Mouse (Mus musculus) limb, embryonic 12.5 days (tissue): ENCODE measurements around the gene Ptprj. TPM values are rescaled to one million over a fixed set of nuclear protein-coding genes. Genes with fewer than 3 reads are reported as not detected.
"Not testable (repeated sequence)": the region's sequence is repeated elsewhere in the genome, so short reads cannot be mapped to it uniquely, and the experiment has no call there.

Experiments
- ATAC-seq: fragments of 200-750 bp; cut with Nextera tagmentation; 2 replicates; pipeline ENCODE4 v1.8.0; 2017; ENCODE audit warnings: low read depth, moderate TSS enrichment; ENCODE audit not compliant: insufficient number of reproducible peaks, insufficient read depth, low FRiP score, low TSS enrichment
- H3K27ac ChIP-seq: fragments of 300-500 bp; sonication (generic); 2 replicates; pipeline ENCODE4 v1.5.1; 2016; ENCODE audit warnings: mild to moderate bottlenecking, moderate library complexity
- H3K27me3 ChIP-seq: fragments of 300-500 bp; sonication (generic); 2 replicates; pipeline ENCODE4 v1.6.1; 2016; ENCODE audit warnings: mild to moderate bottlenecking, moderate library complexity
- H3K36me3 ChIP-seq: fragments of 300-500 bp; sonication (generic); 2 replicates; pipeline ENCODE4 v1.6.1; 2016; ENCODE audit warnings: mild to moderate bottlenecking, moderate library complexity
- H3K4me1 ChIP-seq: fragments of 300-500 bp; sonication (generic); replicated peaks from 2 replicates; pipeline ENCODE4 v1.6.1; 2016
- H3K4me2 ChIP-seq: fragments of 300-500 bp; sonication (generic); 2 replicates; pipeline ENCODE4 v1.6.1; 2016; ENCODE audit warnings: mild to moderate bottlenecking, moderate library complexity
- H3K4me3 ChIP-seq: fragments of 300-500 bp; sonication (generic); replicated peaks from 2 replicates; pipeline ENCODE4 v1.5.1; 2016; ENCODE audit warnings: mild to moderate bottlenecking
- H3K9ac ChIP-seq: fragments of 300-500 bp; sonication (generic); replicated peaks from 2 replicates; pipeline ENCODE4 v1.6.1; 2016; ENCODE audit warnings: mild to moderate bottlenecking, moderate library complexity
- H3K9me3 ChIP-seq: fragments of 300-500 bp; sonication (generic); 2 replicates; pipeline ENCODE4 v1.6.1; 2016; ENCODE audit warnings: mild to moderate bottlenecking, moderate library complexity
- WGBS: fragments of 180-500 bp; shearing (Covaris S2); methylation state at CpG from one replicate; pipeline ENCODE4 v1.1.7; 2016; 5-methylcytosine and 5-hydroxymethylcytosine counted together
- polyA plus RNA-seq: library from polyadenylated mRNA; unstranded; fragments of >200 nt; fragmentation: Nextera tagmentation; extraction: Ambion mirVana; gene quantifications from 2 replicates; pipeline ENCODE4 v1.2.1, GENCODE M21; 2016

The Ptprj gene
- polyA plus RNA-seq, 1 experiment from 2014 or later = 1.3 TPM

DNA sequence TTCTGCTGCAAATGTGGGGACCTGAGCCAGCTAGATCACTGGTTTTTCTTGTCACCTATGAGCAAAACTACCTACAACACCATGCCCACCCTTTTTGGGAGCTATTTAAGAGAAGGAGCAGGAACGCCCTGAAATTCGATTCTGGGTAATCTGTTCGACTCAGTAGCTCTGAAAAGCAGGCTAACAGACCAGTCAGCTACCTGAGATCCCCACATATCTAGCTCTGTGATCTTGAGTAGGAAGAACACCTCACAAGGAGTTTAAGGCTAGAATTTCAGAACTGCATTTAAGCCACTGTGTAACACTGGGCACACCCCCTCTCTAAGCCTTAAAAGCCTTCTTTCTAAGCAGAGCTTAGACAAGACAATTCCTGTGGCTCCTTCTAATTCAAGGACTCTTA is 128.1 kb downstream of the Ptprj start:
- Histone ChIP-seq H3K4me3 (no peak overlapping the region), H3K9me3 (no peaks in the 10 kb centered on the region), H3K4me1 (no peaks in the 10 kb centered on the region), H3K27ac (no peak overlapping the region), H3K9ac (no peak overlapping the region), H3K27me3 (no peaks in the 10 kb centered on the region), H3K4me2 (no peak overlapping the region), H3K36me3 (no peaks in the 10 kb centered on the region; the same call in 1 of the 2 replicates)
- WGBS = 79% methylated on average over 3 of the region's 3 CpGs
- no peak for ATAC-seq

DNA sequence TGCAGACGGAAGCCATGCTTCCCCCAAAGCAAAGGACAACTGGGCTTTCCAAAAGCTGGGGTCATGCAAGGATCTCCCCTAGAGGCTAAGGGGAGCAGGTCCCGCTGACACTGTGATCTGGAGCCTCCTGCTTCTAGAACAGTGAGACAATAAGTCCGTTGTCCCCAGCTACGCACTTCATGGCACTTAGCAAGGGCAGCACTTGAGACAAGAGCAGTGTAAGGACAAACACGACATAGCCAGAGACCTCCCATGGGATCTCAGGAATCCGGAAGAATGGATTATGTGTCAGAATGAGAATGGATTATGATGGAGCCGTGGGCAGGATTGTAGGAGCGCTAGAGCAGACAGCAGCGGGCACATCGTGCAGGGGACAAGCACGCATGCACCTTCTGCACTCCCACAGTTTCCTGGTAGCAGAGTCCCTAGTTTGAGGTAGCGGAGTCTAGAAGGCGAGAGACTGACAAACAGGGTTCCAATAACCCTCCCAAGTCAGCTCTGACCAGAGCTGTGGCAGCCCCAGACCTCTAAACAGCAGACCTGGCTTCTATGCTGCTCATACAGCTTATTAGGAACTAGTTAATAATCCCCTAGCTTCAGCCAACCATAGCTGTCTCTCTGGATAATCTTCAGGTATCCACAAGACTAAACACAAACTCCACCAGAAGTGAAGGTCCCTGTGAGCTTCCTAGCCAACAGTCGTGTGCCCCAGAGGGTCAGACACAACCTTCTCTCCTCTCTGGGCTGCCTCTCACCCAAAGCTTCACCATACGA is 131.3 kb downstream of the Ptprj start:
- no peaks in the 10 kb centered on the region for H3K9me3 ChIP-seq
- H3K36me3 ChIP-seq = no peaks in the 10 kb centered on the region
- 85% methylated on average over 15 of the region's 15 CpGs for WGBS
- no peak overlapping the region for H3K4me2 ChIP-seq
- no peak overlapping the region for H3K9ac ChIP-seq
- ATAC-seq = no peak
- H3K4me3 ChIP-seq = no peak overlapping the region
- no peaks in the 10 kb centered on the region for H3K27me3 ChIP-seq
- no peak overlapping the region for H3K27ac ChIP-seq
- H3K4me1 ChIP-seq = no peaks in the 10 kb centered on the region

DNA sequence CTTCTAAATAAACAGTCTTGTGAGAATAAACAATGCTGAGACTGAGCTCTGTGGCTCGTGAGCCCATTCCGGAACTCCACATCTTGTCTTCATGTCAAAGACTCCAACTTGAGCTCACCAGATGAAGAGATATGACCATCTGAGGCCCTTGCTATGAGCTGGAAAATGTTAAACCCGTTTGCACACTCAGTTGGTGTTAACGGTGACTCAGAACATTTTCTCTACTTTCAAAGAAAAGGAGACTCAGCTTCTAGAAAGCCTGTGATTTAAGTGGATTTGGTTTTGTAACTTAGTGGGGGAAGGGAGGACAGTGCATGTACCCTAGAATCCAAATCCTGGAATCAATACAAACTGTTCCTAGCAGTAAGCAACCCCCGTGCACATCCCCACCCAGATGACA is 136.6 kb downstream of the Ptprj start:
- Histone ChIP-seq H3K9me3 (no peaks in the 10 kb centered on the region), H3K27ac (no peak overlapping the region), H3K27me3 (no peaks in the 10 kb centered on the region), H3K9ac (no peak overlapping the region), H3K36me3 (no peaks in the 10 kb centered on the region), H3K4me1 (no peaks in the 10 kb centered on the region), H3K4me2 (no peak overlapping the region), H3K4me3 (no peak overlapping the region)
- 88% methylated on average over 5 of the region's 5 CpGs for WGBS
- no peak for ATAC-seq

DNA sequence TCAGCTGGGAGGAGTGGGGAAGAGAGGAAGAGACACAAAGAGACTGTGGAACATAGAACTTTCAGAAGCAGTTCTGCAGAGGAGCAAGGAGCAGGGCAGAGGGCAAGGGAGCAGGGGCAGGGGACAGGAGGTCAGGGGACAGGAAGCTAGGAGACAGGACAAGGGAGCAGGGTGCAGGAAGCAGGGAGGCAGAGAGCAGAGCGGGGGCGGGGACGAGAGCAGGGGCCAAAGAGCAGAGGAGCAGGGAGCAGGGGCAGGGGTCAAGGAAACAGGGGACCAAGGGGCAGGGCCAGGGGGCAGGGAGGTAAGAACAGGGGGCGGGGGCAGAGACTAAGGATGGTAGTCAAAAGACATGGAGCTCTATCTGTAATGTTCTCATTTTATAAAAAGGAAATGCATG is 138.6 kb downstream of the Ptprj start:
- not testable (repeated sequence) for H3K27ac ChIP-seq, H3K27me3 ChIP-seq, H3K9me3 ChIP-seq, H3K4me3 ChIP-seq, H3K9ac ChIP-seq, H3K4me2 ChIP-seq, ATAC-seq, H3K36me3 ChIP-seq, H3K4me1 ChIP-seq
- 34% methylated on average over 4 of the region's 4 CpGs for WGBS

DNA sequence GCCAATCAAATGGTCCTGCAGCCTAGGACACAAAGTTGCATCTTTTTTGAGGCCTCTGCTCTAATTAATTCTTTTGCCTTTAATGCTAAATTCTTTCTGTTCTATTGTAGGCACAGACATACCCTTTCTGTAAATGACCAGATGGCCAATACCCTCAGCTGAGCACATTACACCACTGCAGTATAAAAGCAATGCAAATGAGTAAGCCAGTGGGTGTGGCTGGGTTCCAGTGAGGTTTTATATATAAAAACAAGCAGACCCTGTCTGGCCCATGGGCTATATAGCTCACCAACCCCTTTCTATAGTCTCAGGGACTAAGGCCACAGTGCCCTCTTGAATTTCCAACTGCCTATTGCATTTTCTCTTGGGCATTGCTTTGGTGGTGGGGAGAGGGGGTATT is 140.3 kb downstream of the Ptprj start:
- H3K4me1 ChIP-seq, H3K27me3 ChIP-seq, H3K4me3 ChIP-seq: not testable (repeated sequence)

DNA sequence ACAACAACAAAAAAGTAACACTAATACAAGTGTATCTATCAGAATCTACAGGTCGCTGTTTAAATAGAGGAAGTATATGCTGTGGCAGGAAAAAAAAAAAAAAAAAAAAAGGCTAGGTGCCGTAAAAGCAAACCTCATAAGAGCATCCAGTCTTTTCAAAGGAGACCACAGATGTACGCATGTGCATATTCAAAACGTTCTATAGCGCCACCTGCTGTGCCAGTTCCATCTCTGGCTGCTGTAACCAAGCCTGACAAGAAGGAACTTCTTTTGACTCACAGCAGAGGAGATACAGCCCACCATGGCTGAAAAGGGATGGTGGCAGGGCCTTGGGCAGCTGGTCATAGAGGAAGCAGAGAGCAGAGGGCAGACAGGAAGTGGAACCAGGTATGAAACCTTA is 143.0 kb downstream of the Ptprj start:
- H3K9ac ChIP-seq, H3K27ac ChIP-seq, H3K36me3 ChIP-seq, ATAC-seq, H3K4me2 ChIP-seq, H3K4me3 ChIP-seq, H3K27me3 ChIP-seq, H3K9me3 ChIP-seq, H3K4me1 ChIP-seq: not testable (repeated sequence)
- 94% methylated on average over 1 of the region's 5 CpGs for WGBS

More for the DNA sequence above, 140.3 kb downstream of the Ptprj start:
- not testable (repeated sequence) for H3K27ac ChIP-seq, H3K9ac ChIP-seq, H3K36me3 ChIP-seq, H3K4me2 ChIP-seq, H3K9me3 ChIP-seq, ATAC-seq

DNA sequence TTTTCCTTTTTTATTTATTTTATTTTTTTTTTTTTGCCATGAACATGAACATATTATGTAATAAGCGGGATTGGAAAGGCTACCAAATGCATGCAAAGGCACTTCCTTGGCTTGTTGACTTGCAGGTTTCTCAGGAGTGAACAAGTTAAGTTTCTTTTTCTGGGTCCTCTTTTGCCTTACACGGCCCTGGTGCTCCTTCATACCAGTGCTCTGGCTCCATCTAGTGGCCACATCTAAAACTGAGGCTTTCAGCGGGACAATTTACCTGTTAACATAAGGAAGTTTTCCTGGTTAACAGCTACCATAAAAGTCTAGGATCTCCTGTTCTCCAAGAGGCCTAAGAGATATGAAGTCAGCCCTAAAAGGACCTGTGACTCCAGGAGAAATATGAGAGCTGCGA is 150.7 kb downstream of the Ptprj start:
- not testable (repeated sequence) for H3K4me2 ChIP-seq, H3K36me3 ChIP-seq, H3K27ac ChIP-seq, H3K9ac ChIP-seq, H3K4me3 ChIP-seq, H3K9me3 ChIP-seq, ATAC-seq, H3K4me1 ChIP-seq, H3K27me3 ChIP-seq
- WGBS = no CpG with 5 or more reads among the region's 4 CpGs

DNA sequence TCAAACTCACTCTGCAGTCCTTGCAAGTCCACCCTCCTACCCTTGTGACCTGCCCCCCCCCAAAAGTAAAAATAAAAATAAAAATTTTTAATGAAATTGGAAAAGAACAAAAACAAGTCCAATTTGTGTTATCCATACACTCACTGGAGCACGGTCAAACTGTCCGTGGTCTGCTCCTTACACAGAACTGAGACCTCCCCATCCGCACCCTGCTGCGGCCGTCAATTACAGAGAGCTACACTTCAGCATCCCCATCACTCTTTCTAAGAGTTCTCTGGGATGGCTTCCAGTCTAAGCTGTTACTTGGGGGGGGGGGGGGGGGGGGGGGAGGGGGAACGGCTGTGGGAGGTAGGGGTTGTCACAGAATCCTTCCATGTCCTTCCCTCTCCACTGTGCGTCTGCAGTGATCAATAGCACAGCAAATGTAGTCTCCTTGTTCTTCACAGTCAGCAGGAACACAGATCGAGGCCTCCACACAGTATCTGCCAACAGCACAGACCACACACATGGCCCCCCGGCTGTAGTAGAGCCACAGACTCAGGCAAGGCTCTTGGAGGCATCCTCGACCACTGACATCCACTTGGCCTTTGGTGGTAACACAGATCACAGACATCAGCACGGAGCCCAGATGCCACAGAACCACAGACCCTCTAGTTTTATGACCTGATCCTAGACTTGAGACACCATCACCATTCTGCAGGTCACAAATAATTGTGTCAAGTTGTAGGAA is 151.3 kb downstream of the Ptprj start:
- not testable (repeated sequence) for ATAC-seq, H3K27me3 ChIP-seq, H3K4me1 ChIP-seq, H3K27ac ChIP-seq, H3K4me2 ChIP-seq, H3K9me3 ChIP-seq, H3K4me3 ChIP-seq, H3K36me3 ChIP-seq, H3K9ac ChIP-seq
- WGBS = 80% methylated on average over 1 of the region's 11 CpGs

DNA sequence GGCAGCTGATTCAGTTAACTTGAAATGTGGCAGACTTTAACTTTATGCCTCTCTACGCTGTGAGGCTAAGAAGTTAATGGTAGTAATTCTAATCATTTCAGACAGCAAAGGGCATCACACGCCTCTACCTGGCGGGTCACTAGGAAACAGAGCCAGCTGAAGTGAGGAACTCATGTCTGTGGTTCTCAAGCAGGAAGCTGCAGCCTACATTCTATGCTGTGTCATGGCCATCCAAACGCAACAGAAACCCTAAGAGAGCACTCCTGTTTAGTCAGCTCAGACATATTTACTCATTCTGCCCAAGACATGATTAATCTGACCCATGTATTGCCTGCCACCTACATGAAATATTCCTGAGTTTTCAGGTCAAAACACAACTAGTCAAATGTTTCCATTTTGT is 155.5 kb downstream of the Ptprj start:
- not testable (repeated sequence) for ATAC-seq, H3K9ac ChIP-seq, H3K27ac ChIP-seq, H3K4me3 ChIP-seq, H3K4me1 ChIP-seq, H3K4me2 ChIP-seq, H3K36me3 ChIP-seq, H3K9me3 ChIP-seq, H3K27me3 ChIP-seq
- WGBS = no CpG with 5 or more reads among the region's 4 CpGs

DNA sequence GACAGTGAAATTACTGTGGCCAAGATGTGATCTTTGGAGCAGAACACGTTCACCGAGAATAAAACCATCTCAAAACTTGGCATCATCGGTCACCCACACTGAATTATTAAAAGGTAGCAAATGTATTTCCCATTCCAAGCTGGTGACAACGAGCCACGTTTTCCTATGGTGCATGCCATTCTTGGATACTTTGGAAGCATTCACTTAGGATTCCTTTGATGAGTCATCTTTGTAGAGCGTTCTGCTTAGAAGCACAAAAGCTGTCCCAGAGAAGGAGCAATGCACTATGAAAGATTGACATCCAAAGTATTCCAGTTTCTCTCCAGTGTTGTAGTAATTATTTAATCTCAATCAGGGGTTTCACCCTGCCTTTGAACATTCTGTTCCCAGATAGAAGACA is 158.2 kb downstream of the Ptprj start:
- H3K9ac ChIP-seq, H3K27ac ChIP-seq, H3K36me3 ChIP-seq, H3K4me2 ChIP-seq, ATAC-seq, H3K9me3 ChIP-seq, H3K4me3 ChIP-seq, H3K4me1 ChIP-seq, H3K27me3 ChIP-seq: not testable (repeated sequence)
- WGBS = 88% methylated on average over 6 of the region's 6 CpGs

DNA sequence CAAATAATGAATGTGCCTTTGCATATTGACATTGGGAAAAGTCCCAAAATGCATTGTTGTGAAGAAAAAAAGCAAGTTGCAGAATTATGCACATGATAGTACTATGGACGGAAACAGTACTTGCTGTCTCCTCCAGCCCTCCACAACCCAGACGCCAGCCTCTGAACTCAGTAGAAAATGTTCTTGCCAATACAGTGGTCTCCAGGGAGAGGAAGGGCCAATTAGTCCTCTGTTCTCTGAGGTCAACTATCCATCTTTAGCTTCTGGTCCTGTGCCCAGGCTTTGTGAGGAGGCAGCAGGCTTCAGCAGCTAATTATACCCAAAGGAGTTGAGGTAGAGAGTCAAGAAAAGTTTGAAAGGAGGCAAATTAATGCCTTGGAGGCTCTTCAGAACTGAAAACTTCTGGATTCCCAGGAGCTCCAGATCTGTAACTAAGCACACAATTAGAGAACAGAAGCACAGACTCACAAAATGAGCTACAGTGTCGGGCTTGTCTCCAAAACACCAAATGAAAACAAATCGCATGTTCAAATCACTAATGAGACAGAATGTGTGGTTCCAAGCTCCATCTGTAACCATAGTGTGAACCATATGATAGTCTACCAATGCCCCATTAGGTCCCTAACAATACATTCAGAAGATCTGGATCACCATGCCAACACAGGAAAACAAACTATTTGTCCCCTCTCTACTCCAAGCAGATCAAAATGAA is 166.2 kb downstream of the Ptprj start:
- not testable (repeated sequence) for H3K4me1 ChIP-seq, H3K9ac ChIP-seq, H3K4me2 ChIP-seq, H3K4me3 ChIP-seq, H3K27me3 ChIP-seq, ATAC-seq, H3K36me3 ChIP-seq, H3K9me3 ChIP-seq, H3K27ac ChIP-seq
- WGBS = 83% methylated on average over 4 of the region's 4 CpGs
